Mouse (Mus musculus): ENCODE results near the gene Hivep3.

GRCm38 (mm10) chr4:119813500-119814184 is 80.1 kb downstream of the Hivep3 start:
- TF ChIP-seq CTCF (IDR thresholded peaks at IDR 0.05; ENCODE audit: borderline replicate concordance, control insufficient read depth, extremely low read depth, insufficient read depth, low read length, poor library complexity), result no peak
- no peak for TF ChIP-seq POLR2A (IDR thresholded peaks at IDR 0.05; ENCODE audit: control insufficient read depth, extremely low read depth, insufficient read depth, low read length, poor library complexity)

All from thymus, adult 2 months (tissue).